Mouse (Mus musculus) megakaryocyte progenitor cell, adult 5-6 weeks (primary cell): ENCODE data around the gene Carmil2. TPM values are rescaled to one million over a fixed set of nuclear protein-coding genes. Genes with fewer than 3 reads are reported as not detected.

Source experiments
- ATAC-seq: replicated peaks from 2 replicates; pipeline ENCODE4 v1.8.0; 2016; ENCODE audit warnings: mild to moderate bottlenecking, moderate TSS enrichment, inconsistent platforms; ENCODE audit not compliant: poor library complexity
- total RNA-seq, 2 experiments: library from RNA; stranded (forward) in 1 of 2; stranded (reverse) in 1 of 2; fragments of 157-497, 149-512 nt in 1 of 2; fragments of 200-1000 nt in 1 of 2; gene quantifications; 2 replicates each; pipeline versions ENCODE4 v1.2.3 to v1.2.4; 2015 to 2017

The Carmil2 gene
- total RNA-seq (2015) (2.2 and 3.4 TPM in 2 replicates), total RNA-seq (2017) (2.0 and 2.2 TPM in 2 replicates)

GRCm38 (mm10) chr8:105685796-105686308 lies at the start of gene Carmil2:
Gene Carmil2, plus strand, starts transcription at chr8:105686274.
- peak; percentile 88 for ATAC-seq

- ATAC-seq, result peak; percentile 10
Observed at GRCm38 (mm10) chr8:105636963-105637510, 49.0 kb upstream of the Carmil2 start, which contains the start of gene Agrp. Gene Agrp, minus strand, starts transcription at chr8:105637393.

- peak; percentile 21; the same call in 1 of the 2 replicates for ATAC-seq
Observed at GRCm38 (mm10) chr8:105637601-105638041, 48.5 kb upstream of the Carmil2 start.

GRCm38 (mm10) chr8:105638510-105638909 lies 47.6 kb upstream of the Carmil2 start:
- ATAC-seq, result no peak

- ATAC-seq, result no peak
Observed at GRCm38 (mm10) chr8:105639835-105640234, 46.2 kb upstream of the Carmil2 start.

- no peak for ATAC-seq
Observed at GRCm38 (mm10) chr8:105640511-105640910, 45.6 kb upstream of the Carmil2 start.

GRCm38 (mm10) chr8:105645205-105645604 lies 40.9 kb upstream of the Carmil2 start:
- ATAC-seq, result no peak

GRCm38 (mm10) chr8:105648929-105649328 lies 37.1 kb upstream of the Carmil2 start:
- ATAC-seq, result no peak

- ATAC-seq, result no peak
Observed at GRCm38 (mm10) chr8:105657641-105658040, 28.4 kb upstream of the Carmil2 start.

- ATAC-seq, result peak; percentile 92
Observed at GRCm38 (mm10) chr8:105661167-105661566, 24.9 kb upstream of the Carmil2 start.

GRCm38 (mm10) chr8:105677891-105678290 lies 8.2 kb upstream of the Carmil2 start:
- no peak for ATAC-seq

GRCm38 (mm10) chr8:105685325-105685724 lies 749 bp upstream of the Carmil2 start:
- ATAC-seq, result no peak

GRCm38 (mm10) chr8:105686551-105686950 lies 477 bp downstream of the Carmil2 start:
- no peak for ATAC-seq

- no peak for ATAC-seq
Observed at GRCm38 (mm10) chr8:105687512-105687911, 1.4 kb downstream of the Carmil2 start.

- ATAC-seq, result no peak
Observed at GRCm38 (mm10) chr8:105688242-105688752, 2.2 kb downstream of the Carmil2 start.

- no peak for ATAC-seq
Observed at GRCm38 (mm10) chr8:105689256-105689982, 3.3 kb downstream of the Carmil2 start.

- no peak for ATAC-seq
Observed at GRCm38 (mm10) chr8:105689983-105690360, 3.9 kb downstream of the Carmil2 start.

- no peak for ATAC-seq
Observed at GRCm38 (mm10) chr8:105690978-105691377, 4.9 kb downstream of the Carmil2 start.

GRCm38 (mm10) chr8:105692449-105693182 lies 6.5 kb downstream of the Carmil2 start:
- no peak for ATAC-seq

- no peak for ATAC-seq
Observed at GRCm38 (mm10) chr8:105693648-105694047, 7.6 kb downstream of the Carmil2 start.
